Mouse (Mus musculus): ENCODE measurements at regions not wholly inside any gene's neighbourhood (a gene's known extent, or its start where the extent isn't known, plus 50 kb on each side); places are given as distances from the start of the nearest gene placed in this dataset.

DNA sequence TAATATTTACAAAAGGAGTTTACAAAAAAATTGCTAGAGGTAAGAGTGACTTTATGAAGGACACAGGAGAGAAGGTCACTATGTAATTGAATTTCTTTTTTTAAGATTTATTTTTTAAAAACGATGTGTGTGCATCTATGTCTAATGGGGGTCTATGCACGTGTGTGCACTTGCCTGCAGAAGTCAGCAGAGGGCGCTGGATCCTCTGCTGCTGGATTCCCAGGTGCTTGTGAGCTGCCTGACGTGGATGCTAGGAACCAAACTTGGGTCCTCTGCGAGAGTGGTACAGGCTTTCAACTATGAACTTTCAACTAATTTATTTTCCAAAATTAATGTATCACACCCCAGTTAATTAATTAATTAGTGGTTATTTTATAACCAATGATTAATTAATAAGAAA lies 85.0 kb downstream of the Glrx3 start:
- no peaks in the 10 kb centered on the region for H3K9me3 ChIP-seq (ENCODE audit: control insufficient read depth, low read length)
- TF ChIP-seq EP300 (IDR thresholded peaks at IDR 0.05; ENCODE audit: low read depth) (no peak), CTCF (IDR thresholded peaks at IDR 0.05; ENCODE audit: low read depth) (peak; percentile 33; the same call in 1 of the 2 replicates)
- H3K4me3 ChIP-seq (ENCODE audit: insufficient read depth in 1 of 2, low read depth in 2 of 2, low read length in 2 of 2) = no peak overlapping the region
- no peaks in the 10 kb centered on the region; a peak in 1 of 4 replicates for H3K4me1 ChIP-seq (replicated peaks; ENCODE audit: control insufficient read depth in 2 of 2, insufficient read depth in 2 of 2, low read length in 1 of 2)
- H3K36me3 ChIP-seq (replicated peaks; ENCODE audit: control insufficient read depth, insufficient read depth, low read depth) = no peaks in the 10 kb centered on the region
- H3K4me2 ChIP-seq (ENCODE audit: low read depth) = no peak overlapping the region
- no peak overlapping the region for H3K9ac ChIP-seq (replicated peaks)
- no peak overlapping the region for H3K27ac ChIP-seq
- WGBS (ENCODE audit: insufficient replicate concordance) = 56% methylated on average over 5 of the region's 5 CpGs
- DNase-seq (ENCODE audit: low read depth in 3 of 3, low spot score in 3 of 3) (no peak), ATAC-seq (ENCODE audit: insufficient read depth) (no peak)
- H3K27me3 ChIP-seq (ENCODE audit: control insufficient read depth, insufficient read depth, low read length) = no peaks in the 10 kb centered on the region

DNA sequence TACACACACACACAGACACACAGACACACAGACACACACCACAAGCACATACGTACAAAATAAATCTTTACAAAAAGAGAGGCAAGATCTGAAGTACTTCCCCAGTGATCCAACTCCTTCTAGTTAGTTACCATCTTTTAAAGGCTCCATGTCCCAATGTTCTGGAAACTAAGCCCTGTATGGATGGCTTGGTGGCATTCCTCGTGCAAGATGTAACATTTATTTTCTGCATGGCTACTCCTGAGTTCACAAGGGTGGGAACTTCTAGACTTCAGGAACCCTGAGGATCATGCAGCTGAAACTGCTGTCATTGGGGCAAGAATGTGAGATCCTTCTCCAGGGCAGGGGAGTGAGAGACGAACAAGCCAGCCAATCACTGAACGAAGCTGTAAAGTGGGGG lies 96.1 kb downstream of the Glrx3 start:
- no peaks in the 10 kb centered on the region for H3K4me1 ChIP-seq (replicated peaks; ENCODE audit: control insufficient read depth in 2 of 2, insufficient read depth in 2 of 2, low read length in 1 of 2)
- no peaks in the 10 kb centered on the region for H3K9me3 ChIP-seq (ENCODE audit: control insufficient read depth, low read length)
- DNase-seq (ENCODE audit: low read depth in 3 of 3, low spot score in 3 of 3) (no peak), ATAC-seq (ENCODE audit: insufficient read depth) (no peak)
- TF ChIP-seq CTCF (IDR thresholded peaks at IDR 0.05; ENCODE audit: low read depth) (no peak), EP300 (IDR thresholded peaks at IDR 0.05; ENCODE audit: low read depth) (no peak)
- H3K27ac ChIP-seq = no peak overlapping the region
- H3K4me3 ChIP-seq (ENCODE audit: insufficient read depth in 1 of 2, low read depth in 2 of 2, low read length in 2 of 2) = no peak overlapping the region
- no peak overlapping the region for H3K4me2 ChIP-seq (ENCODE audit: low read depth)
- no peaks in the 10 kb centered on the region for H3K27me3 ChIP-seq (ENCODE audit: control insufficient read depth, insufficient read depth, low read length)
- no peak overlapping the region for H3K9ac ChIP-seq (replicated peaks)
- 64% methylated on average over 4 of the region's 4 CpGs for WGBS (ENCODE audit: insufficient replicate concordance)
- no peaks in the 10 kb centered on the region for H3K36me3 ChIP-seq (replicated peaks; ENCODE audit: control insufficient read depth, insufficient read depth, low read depth)

DNA sequence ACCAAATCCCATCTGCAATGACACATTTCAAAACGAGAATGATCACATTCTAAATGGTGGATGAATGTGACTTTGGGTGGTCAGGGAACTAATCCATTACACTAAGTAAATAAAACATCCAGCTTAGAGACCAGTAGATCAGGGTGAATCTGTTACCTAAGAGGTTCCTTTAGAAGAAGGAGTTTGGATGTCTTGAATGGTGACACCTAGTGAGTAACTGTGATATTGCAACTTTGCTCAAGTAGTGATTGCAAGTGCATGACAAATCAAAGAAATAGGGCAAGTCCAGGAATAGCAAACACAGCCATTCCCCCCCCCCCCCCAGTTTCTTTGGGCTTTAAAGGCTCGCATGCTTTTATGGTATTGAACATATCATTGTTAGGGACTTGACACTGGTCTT lies 112.6 kb downstream of the Glrx3 start:
- H3K36me3 ChIP-seq (replicated peaks; ENCODE audit: control insufficient read depth, insufficient read depth, low read depth) = no peaks in the 10 kb centered on the region
- TF ChIP-seq CTCF (IDR thresholded peaks at IDR 0.05; ENCODE audit: low read depth) = peak; percentile 29; the same call in 1 of the 2 replicates
- no peak for TF ChIP-seq EP300 (IDR thresholded peaks at IDR 0.05; ENCODE audit: low read depth)
- no peak overlapping the region for H3K4me3 ChIP-seq (ENCODE audit: insufficient read depth in 1 of 2, low read depth in 2 of 2, low read length in 2 of 2)
- no peaks in the 10 kb centered on the region for H3K27me3 ChIP-seq (ENCODE audit: control insufficient read depth, insufficient read depth, low read length)
- H3K9ac ChIP-seq (replicated peaks) = no peak overlapping the region
- WGBS (ENCODE audit: insufficient replicate concordance) = 11% methylated on average over 2 of the region's 2 CpGs
- H3K27ac ChIP-seq = no peak overlapping the region
- H3K4me2 ChIP-seq (ENCODE audit: low read depth) = no peak overlapping the region
- no peak for ATAC-seq (ENCODE audit: insufficient read depth)
- no peaks in the 10 kb centered on the region for H3K4me1 ChIP-seq (replicated peaks; ENCODE audit: control insufficient read depth in 2 of 2, insufficient read depth in 2 of 2, low read length in 1 of 2)
- H3K9me3 ChIP-seq (ENCODE audit: control insufficient read depth, low read length) = no peaks in the 10 kb centered on the region
- DNase-seq (ENCODE audit: low read depth in 3 of 3, low spot score in 3 of 3) = peak in 2 of 3 experiments; percentile 3 to 9

DNA sequence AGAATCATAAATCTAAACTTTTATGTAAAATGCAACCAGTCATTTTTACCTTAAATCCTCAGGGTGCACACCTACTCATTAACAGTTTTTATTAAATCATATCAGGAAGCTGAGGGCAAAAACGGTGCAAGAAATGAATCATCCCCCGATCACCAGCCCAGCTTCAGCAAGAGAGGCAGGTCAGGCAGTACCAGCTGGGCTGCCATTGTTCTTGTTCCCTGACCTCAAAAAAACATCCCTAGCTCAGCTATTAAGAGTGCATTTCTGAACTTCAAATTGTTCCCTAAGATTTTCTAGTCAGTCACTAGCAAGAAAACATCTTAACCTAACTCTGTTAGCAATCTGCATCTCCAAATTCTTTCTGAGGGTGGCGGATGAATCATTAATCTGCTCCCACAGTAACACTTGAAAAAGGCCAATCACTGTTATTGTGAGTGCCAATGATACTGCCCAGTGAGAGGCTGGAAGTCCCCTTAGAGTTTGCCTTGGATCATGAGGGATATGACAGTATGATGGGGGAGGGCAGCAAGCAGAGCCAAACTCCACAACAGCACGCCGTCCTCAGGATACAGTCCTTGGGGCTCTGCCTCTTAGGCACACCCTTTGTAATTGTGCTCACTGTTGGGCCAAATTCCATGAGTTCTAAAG lies 115.3 kb downstream of the Glrx3 start:
- H3K27ac ChIP-seq = no peak overlapping the region
- no peak for DNase-seq (ENCODE audit: low read depth in 3 of 3, low spot score in 3 of 3)
- no peak for ATAC-seq (ENCODE audit: insufficient read depth)
- no peaks in the 10 kb centered on the region for H3K9me3 ChIP-seq (ENCODE audit: control insufficient read depth, low read length)
- H3K4me3 ChIP-seq (ENCODE audit: insufficient read depth in 1 of 2, low read depth in 2 of 2, low read length in 2 of 2) = no peak overlapping the region
- H3K9ac ChIP-seq (replicated peaks) = no peak overlapping the region
- no peaks in the 10 kb centered on the region for H3K27me3 ChIP-seq (ENCODE audit: control insufficient read depth, insufficient read depth, low read length)
- no peaks in the 10 kb centered on the region for H3K4me1 ChIP-seq (replicated peaks; ENCODE audit: control insufficient read depth in 2 of 2, insufficient read depth in 2 of 2, low read length in 1 of 2)
- 70% methylated on average over 5 of the region's 5 CpGs for WGBS (ENCODE audit: insufficient replicate concordance)
- H3K36me3 ChIP-seq (replicated peaks; ENCODE audit: control insufficient read depth, insufficient read depth, low read depth) = no peaks in the 10 kb centered on the region
- TF ChIP-seq EP300 (IDR thresholded peaks at IDR 0.05; ENCODE audit: low read depth) (no peak), CTCF (IDR thresholded peaks at IDR 0.05; ENCODE audit: low read depth) (no peak)
- no peak overlapping the region for H3K4me2 ChIP-seq (ENCODE audit: low read depth)

DNA sequence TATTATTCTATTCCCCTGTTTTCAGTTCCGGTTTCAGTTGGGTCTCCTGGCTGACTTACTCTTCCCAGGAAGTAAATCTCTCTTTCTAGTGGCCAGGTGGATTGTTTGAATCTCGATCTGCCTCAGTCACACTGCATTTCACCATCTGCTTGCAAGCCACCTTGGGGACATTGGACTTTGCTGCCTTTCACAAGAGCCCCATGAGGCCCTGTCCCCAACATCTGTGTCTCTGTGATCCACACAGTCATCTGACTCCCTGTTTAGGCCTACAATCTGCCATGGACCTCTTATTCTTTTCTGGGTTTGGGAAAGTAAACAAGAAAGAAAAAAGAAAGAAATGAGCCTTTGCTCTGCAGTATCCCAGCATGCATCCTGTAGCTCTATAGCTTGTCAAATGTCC lies 118.1 kb downstream of the Glrx3 start:
- Histone ChIP-seq H3K4me1 (replicated peaks; ENCODE audit: control insufficient read depth in 2 of 2, insufficient read depth in 2 of 2, low read length in 1 of 2) (no peaks in the 10 kb centered on the region), H3K4me2 (ENCODE audit: low read depth) (no peak overlapping the region), H3K27me3 (ENCODE audit: control insufficient read depth, insufficient read depth, low read length) (no peaks in the 10 kb centered on the region), H3K27ac (no peak overlapping the region), H3K9me3 (ENCODE audit: control insufficient read depth, low read length) (no peaks in the 10 kb centered on the region), H3K9ac (replicated peaks) (no peak overlapping the region), H3K36me3 (replicated peaks; ENCODE audit: control insufficient read depth, insufficient read depth, low read depth) (no peaks in the 10 kb centered on the region), H3K4me3 (ENCODE audit: insufficient read depth in 1 of 2, low read depth in 2 of 2, low read length in 2 of 2) (no peak overlapping the region)
- DNase-seq (ENCODE audit: low read depth in 3 of 3, low spot score in 3 of 3) (no peak), ATAC-seq (ENCODE audit: insufficient read depth) (no peak)
- WGBS (ENCODE audit: insufficient replicate concordance) = 28% methylated on average over 2 of the region's 2 CpGs
- no peak for TF ChIP-seq EP300 (IDR thresholded peaks at IDR 0.05; ENCODE audit: low read depth)
- no peak for TF ChIP-seq CTCF (IDR thresholded peaks at IDR 0.05; ENCODE audit: low read depth)
